Mouse (Mus musculus): ENCODE measurements at regions not wholly inside any gene's neighbourhood (a gene's known extent, or its start where the extent isn't known, plus 50 kb on each side); places are given as distances from the start of the nearest gene placed in this dataset.
A peak's percentile ranks its signal among the peaks of the same experiment; 100 is the strongest.

DNA sequence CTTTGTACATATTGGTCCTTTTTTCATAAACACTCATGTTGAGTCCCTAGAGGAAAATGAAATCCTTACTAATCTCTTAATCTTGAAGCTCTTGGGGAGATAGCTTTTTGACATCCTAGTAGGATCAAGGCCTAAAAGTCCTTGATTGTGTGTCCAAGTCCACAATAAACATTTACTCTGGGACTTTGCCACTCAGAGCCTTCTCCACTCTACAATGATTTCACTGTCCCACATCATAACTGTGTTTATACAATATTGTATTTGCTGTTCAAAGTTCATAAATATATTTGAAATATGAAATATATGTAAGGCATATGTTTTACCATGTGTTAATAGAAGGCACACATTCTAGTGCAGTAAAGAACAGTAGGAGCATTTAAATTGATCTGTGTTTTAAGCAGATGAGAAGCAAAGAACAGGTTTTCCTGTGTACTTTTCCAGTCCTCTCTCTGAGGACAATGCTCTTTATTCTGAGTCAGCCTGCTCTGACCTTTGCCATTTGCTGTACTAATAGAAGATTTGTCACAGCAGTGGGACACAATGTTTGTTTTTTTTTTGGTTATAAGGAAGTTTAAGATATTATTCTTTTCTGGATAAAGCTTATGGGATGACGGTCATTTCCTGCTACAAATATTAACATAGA lies 130.7 kb upstream of the Gprin3 start:
- no peak for DNase-seq (ENCODE audit: low spot score)

DNA sequence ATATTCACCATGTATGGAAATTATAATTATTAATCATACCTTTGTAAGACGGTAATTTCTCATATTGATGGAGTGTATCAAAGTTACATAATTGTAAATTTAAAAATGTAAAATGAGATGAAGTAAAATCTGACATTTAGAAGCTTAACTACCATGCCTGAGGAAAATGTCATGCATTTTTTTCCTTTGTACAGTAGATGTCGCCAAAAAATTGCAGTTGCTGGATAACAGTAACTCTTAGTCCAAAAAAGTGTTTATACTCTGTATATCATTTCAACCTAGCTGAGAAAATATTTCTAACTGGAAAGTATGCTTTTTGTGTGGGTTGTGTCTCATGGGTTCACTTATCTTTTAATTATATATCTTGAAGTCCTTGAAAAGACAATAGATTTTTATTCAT lies 110.9 kb upstream of the Gprin3 start:
- DNase-seq (ENCODE audit: low spot score), result no peak

DNA sequence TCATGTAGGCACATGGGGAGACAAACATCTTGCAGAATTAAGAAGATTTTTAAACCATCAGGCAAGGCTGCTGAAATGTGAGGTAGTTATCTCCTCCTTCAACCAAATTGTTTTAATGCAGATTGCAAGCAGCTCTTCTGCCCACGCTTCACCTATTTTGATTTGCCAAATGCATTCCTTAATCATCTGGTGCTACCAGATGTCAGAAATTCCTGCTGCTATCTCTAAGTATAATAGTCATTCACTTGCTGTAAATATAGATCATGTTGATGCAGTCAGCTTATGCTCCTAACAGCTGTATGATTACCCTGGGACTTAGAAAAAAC lies 98.8 kb upstream of the Gprin3 start:
- DNase-seq (ENCODE audit: low spot score), result peak; percentile 9

DNA sequence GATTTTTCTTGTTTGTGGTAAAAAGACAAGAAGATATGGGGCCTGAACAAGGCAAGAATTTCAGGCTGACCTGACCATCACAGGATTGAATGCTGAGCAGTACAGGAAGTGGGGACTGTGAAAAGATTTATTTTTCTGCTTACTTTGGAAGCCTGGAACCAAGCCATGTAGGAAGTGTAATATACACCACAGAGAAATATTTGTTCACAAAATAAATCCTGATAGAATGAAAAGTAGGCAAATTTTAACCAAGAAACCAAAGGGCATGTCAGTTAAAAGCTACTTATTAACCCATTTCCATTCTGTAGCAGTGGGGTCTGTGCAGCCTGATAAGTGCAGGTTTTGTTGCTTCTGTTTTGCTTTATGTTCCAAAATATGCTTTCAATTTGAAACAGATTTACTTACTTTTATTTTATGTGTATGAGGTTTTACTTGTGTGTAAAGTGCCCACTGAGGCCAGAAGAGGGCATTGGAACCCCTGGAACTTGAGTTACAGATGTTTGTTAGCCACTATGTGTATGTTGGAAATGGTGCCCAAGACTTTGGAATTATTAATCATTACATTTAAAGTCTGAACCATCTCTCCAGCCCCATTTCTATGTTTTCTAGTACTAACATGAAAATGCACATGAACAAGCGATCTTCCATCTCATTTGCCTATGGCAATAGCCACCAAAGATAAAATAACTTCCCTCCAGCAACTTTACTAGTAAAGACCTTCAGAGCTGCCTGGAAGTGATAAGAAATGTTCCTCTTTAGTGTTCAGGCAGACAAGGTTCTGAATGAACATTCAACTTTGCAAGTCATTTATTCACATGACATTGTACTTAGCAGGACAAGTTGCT lies 98.2 kb upstream of the Gprin3 start:
- DNase-seq (ENCODE audit: low spot score), result no peak

DNA sequence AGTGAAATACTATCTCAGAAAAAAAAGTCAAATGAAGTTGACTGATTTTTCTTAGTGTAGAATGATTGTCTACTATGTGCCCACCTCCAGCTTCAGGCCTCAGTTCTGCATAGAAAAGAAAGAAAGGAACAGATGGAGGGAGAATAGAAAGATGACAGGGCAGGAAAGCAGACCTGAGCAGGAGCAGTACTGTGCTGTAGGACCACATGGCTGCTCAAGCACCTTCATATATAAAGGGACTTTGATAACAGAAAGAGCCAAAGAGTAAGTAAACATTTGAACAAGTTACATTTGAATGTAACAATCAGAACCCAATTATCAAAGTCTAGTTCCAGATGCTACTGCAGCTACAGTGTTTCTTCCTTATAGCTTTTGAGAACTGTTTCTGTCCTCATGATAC lies 96.9 kb upstream of the Gprin3 start:
- no peak for DNase-seq (ENCODE audit: low spot score)

DNA sequence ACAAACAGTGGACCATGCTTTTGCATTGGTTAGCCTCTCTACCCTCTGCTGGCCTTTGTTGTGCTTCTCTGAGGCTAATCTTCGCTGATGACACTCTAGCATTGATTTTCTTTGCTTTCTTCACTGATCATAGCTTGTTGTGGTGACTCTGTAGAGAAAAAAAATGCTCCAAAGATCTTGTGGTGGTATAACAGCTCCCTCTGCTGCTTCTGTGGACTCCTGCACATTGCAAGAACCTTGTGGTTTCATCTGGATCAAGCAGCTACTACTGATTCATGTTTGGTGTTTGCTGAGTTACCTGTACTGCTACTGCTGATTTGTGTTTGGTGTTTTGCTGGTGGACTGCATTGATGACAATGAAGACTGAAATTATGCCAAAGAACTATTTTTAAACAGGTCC lies 74.7 kb upstream of the Gprin3 start:
- DNase-seq (ENCODE audit: low spot score), result peak; percentile 19

DNA sequence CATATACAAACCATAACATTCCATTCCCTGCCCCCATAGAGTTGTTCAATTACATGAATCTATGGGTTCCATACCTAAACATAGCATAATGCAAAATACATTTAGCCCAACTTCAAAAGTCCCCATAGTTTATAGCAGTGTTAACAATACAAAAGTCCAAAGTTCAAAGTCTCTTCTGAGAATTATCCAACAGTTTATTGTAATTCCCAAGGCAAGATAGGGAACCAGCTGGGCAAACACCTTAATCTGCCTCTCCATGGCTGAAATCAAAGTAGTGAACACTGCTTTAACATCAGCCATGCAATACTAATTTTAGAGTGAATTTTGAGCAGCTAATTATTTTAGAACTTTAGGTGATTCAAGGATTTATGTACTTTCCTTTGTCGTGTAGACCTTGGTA lies 72.7 kb upstream of the Gprin3 start:
- DNase-seq (ENCODE audit: low spot score), result no peak

DNA sequence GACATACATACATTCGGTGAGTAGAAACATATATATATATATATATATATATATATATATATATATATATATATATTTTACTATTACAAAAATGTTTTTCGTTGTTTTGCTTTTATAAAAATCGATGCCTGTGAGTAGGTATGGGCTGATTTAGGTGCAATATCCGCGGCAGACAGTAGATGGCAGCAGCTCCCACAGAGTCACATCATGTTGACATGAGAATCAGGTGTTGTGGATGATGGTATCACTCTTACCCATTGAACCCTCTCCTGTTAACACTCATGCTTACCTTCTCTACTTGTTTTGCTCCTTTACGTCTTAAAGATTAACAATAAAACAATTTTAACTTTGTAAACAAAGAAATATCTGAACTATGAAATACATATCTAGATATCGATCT lies 72.0 kb upstream of the Gprin3 start:
- DNase-seq (ENCODE audit: low spot score), result peak; percentile 65

DNA sequence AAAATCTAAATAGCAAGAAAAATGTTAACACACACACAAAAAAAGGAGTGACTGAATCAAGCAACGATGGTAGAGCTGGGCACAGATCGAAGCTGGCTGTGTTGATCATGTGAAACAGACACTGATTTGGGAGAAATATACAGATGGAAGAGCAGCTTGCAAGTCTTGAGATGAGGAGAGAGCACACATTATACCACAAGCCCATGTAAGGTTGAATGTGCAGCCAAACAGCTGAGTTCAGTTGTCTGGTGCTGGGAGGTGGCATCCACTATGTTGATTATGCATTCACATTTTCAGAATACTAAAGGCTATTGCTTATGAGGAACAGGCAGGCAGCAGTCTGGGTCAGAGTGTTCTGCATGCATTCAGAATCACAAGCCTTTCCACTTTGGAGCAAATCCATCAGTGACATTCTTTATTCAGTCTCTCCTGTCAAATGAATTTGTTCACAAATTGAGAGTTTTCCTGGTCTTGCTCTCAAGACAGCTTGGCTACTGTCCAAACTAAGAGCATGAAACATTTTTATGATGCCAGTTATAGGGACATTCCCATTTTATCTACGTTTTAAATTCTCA lies 63.0 kb upstream of the Gprin3 start:
- peak; percentile 42 for DNase-seq (ENCODE audit: low spot score)

DNA sequence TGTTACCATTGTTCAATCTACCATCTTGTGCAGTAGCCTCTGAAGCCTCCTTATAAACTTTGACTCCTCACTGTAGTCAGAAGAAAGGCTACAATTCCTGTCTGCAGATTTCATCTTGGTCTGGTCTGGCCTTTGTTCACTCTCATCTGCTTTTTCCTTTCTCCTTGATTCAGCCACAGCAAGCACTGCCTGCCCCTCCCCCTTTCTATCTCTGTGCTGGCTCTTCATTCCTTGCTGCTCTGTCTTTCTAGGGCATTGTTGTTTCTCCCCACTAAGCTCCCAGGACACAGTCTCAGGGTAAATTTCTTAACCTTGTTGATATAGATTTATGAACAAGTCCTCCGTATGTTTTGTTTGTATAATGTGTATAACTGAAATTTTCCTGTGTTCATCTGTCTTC lies 62.3 kb upstream of the Gprin3 start:
- no peak for DNase-seq (ENCODE audit: low spot score)

DNA sequence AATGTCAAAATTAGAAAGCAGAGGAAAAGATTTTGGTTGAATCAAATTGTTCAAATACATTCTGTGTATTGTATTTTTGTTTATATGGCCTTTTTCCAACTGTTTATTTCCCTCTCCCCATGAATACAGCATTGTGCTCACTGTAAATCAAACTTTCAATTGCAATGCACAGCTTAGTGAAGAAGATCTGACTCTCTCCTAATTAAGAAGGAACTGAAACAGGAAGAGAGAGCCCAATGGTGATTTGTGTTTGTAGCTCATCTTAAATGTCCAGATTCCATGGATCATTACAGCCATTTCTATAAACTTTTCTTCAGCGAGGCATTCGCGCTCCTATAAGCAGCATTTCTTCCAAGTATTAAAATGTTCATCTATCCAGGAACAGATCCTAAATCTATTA lies 57.9 kb upstream of the Gprin3 start:
- DNase-seq (ENCODE audit: low spot score), result no peak

DNA sequence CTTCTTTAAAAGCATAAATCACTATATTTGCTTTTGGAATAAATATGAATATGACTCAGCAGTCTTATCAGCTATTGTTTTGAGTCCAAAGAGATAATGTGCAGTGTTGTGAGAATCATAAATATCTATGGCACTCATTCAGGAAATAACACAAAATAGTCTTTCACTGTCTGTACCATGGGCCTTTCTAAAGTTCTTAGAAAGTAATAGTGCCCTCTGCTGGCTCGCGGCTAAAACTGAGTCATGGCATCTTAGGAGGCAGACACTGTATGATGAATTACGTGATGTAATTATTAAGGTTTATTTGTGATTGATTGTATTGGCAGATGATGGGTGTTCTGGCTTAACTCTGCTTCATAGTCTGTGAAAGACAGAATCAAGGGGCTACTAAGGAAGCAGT lies 57.5 kb upstream of the Gprin3 start:
- DNase-seq (ENCODE audit: low spot score), result peak; percentile 45
